Mouse (Mus musculus): ENCODE measurements around the gene C130032M10Rik. TPM values are rescaled to one million over a fixed set of nuclear protein-coding genes. Genes with fewer than 3 reads are reported as not detected.

Gene C130032M10Rik
- total RNA-seq (2014; rRNA removed; ENCODE audit: low replicate concordance) (5.7 TPM in 1 of 2 replicates, not detected in the other), polyA plus RNA-seq (2015; fragmentation: Nextera tagmentation; extraction: Ambion mirVana) (0.22 and 0.44 TPM in 2 replicates)

DNA sequence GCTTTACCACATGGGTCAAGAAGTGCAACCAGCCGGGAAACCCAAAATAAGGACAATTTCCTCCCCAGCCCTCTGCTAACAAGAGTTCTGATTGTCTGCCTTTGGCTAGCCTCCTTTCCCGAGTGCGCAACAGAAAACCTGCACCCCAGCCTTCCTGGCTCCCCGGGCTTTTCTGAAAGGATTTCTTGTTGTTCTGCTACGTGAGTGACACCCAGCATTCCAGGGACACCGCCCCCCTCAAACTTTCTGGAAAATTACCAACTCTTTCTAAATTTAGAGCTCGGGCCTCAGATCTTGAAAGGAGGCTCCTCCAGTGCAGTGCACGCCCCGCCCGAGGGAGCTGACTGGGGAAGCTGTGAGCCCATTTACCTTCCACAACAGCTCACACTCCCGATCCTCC, at the start of gene C130032M10Rik:
Gene C130032M10Rik, plus strand, starts transcription at position 334 of the 400 bp plus-strand sequence.
- Histone ChIP-seq H3K4me1 (ENCODE audit: control insufficient read depth, insufficient read depth) (peaks cover 11% of the 10 kb centered on the region), H3K9ac (replicated peaks; ENCODE audit: low read depth, low read length) (no peak within 1 kb of the TSS; the same call in 1 of the 2 replicates), H3K4me2 (ENCODE audit: low read depth, low read length) (peak within 1 kb of the TSS; percentile 39), H3K36me3 (replicated peaks; ENCODE audit: control insufficient read depth, insufficient read depth, low read length) (no peaks in the 10 kb centered on the region), H3K4me3 (ENCODE audit: low read depth, low read length) (peak within 1 kb of the TSS; percentile 5; the same call in 1 of the 2 replicates), H3K27me3 (ENCODE audit: control insufficient read depth, insufficient read depth, low read length) (no peaks in the 10 kb centered on the region), H3K9me3 (replicated peaks; ENCODE audit: control insufficient read depth, low read length) (peaks cover 17% of the 10 kb centered on the region), H3K27ac (ENCODE audit: low read depth) (no peak within 1 kb of the TSS)
- no peak; the same call in 1 of the 2 replicates for ATAC-seq (ENCODE audit: insufficient read depth, low read depth)
- 17% methylated on average over 11 of the region's 11 CpGs for WGBS
- TF ChIP-seq CTCF (IDR thresholded peaks at IDR 0.05; ENCODE audit: low read depth) (no peak), EP300 (IDR thresholded peaks at IDR 0.05; ENCODE audit: low read depth) (no peak)
- peak; percentile 27 for DNase-seq (ENCODE audit: low spot score)

DNA sequence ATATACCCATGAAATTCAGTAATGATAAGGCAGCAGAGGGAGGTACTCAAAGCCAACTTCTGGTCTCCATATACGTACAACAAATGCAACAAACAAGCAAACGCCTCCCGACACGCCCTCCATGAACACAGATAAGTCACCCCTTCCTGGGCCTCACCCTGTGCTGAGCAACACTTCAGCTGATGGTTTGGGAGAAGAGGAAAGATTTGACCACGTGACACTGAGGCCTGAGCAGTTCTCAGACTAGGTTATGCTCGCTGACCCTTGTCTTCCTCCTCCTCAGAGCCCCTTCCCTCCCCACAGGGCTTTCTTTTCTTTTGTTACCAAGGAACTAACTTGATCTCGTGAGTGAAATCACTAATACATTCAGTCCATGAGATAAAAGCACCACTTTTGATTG, 48.6 kb upstream of the C130032M10Rik start:
- Histone ChIP-seq H3K27ac (ENCODE audit: low read depth) (no peak overlapping the region), H3K27me3 (ENCODE audit: control insufficient read depth, insufficient read depth, low read length) (no peaks in the 10 kb centered on the region), H3K4me2 (ENCODE audit: low read depth, low read length) (no peak overlapping the region), H3K9me3 (replicated peaks; ENCODE audit: control insufficient read depth, low read length) (no peaks in the 10 kb centered on the region), H3K9ac (replicated peaks; ENCODE audit: low read depth, low read length) (no peak overlapping the region), H3K4me3 (ENCODE audit: low read depth, low read length) (no peak overlapping the region), H3K4me1 (ENCODE audit: control insufficient read depth, insufficient read depth) (no peaks in the 10 kb centered on the region), H3K36me3 (replicated peaks; ENCODE audit: control insufficient read depth, insufficient read depth, low read length) (peaks cover 37% of the 10 kb centered on the region)
- WGBS: 63% methylated on average over 7 of the region's 7 CpGs
- ATAC-seq (ENCODE audit: insufficient read depth, low read depth): no peak
- TF ChIP-seq CTCF (IDR thresholded peaks at IDR 0.05; ENCODE audit: low read depth) (no peak), EP300 (IDR thresholded peaks at IDR 0.05; ENCODE audit: low read depth) (no peak)
- no peak for DNase-seq (ENCODE audit: low spot score)

DNA sequence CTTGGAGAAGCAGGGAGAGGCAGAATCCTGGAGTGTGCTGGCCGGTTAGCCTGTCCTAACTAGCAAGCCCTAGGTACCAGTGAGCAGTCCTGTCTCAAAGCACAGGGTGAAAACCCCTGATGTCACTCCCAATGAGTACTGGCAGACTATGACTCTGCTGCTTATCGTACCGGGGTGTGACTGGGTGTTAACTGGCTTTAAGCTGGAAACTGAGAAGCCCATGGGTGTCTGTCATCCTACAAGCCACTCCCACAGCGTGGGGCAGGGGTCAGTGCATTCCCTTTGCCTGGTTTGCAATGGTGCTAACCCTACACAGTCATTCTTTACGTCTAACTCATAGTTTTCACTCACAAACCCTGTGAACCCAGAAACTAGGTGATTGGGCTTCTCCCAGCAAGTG, 47.3 kb upstream of the C130032M10Rik start:
- no peak overlapping the region for H3K4me2 ChIP-seq (ENCODE audit: low read depth, low read length)
- no peak overlapping the region for H3K27ac ChIP-seq (ENCODE audit: low read depth)
- TF ChIP-seq CTCF (IDR thresholded peaks at IDR 0.05; ENCODE audit: low read depth) (no peak), EP300 (IDR thresholded peaks at IDR 0.05; ENCODE audit: low read depth) (no peak)
- no peaks in the 10 kb centered on the region for H3K9me3 ChIP-seq (replicated peaks; ENCODE audit: control insufficient read depth, low read length)
- H3K4me3 ChIP-seq (ENCODE audit: low read depth, low read length): no peak overlapping the region
- WGBS: 68% methylated on average over 5 of the region's 5 CpGs
- no peak for DNase-seq (ENCODE audit: low spot score)
- peaks cover 32% of the 10 kb centered on the region for H3K36me3 ChIP-seq (replicated peaks; ENCODE audit: control insufficient read depth, insufficient read depth, low read length)
- H3K4me1 ChIP-seq (ENCODE audit: control insufficient read depth, insufficient read depth): no peaks in the 10 kb centered on the region
- H3K27me3 ChIP-seq (ENCODE audit: control insufficient read depth, insufficient read depth, low read length): no peaks in the 10 kb centered on the region
- ATAC-seq (ENCODE audit: insufficient read depth, low read depth): no peak
- no peak overlapping the region for H3K9ac ChIP-seq (replicated peaks; ENCODE audit: low read depth, low read length)

DNA sequence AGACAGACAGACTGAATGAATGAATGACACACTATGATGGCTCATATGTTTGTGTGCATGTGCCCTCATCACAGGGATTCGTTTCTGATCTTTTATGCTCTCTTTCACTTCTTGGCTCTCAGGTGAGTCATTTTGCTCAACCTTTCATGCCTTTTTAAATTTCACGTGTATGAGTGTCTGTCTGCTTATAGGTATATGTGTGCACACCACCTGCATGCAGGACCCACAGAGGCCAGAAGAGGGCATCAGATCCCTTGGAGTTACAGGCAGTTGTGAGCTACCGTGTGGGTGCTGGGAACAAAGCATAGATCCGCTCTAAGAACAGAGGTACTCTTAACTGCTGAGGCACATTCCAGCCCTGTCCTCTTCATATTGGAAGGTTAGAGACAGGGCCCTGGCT, 46.8 kb upstream of the C130032M10Rik start:
- H3K4me1 ChIP-seq (ENCODE audit: control insufficient read depth, insufficient read depth): no peaks in the 10 kb centered on the region
- ATAC-seq (ENCODE audit: insufficient read depth, low read depth): no peak
- 95% methylated on average over 4 of the region's 4 CpGs for WGBS

GRCm38 (mm10) chr9:114471892-114472291, 43.6 kb upstream of the C130032M10Rik start:
- no peak overlapping the region for H3K4me2 ChIP-seq (ENCODE audit: low read depth, low read length)
- H3K9me3 ChIP-seq (replicated peaks; ENCODE audit: control insufficient read depth, low read length): no peaks in the 10 kb centered on the region
- no peaks in the 10 kb centered on the region for H3K27me3 ChIP-seq (ENCODE audit: control insufficient read depth, insufficient read depth, low read length)
- H3K9ac ChIP-seq (replicated peaks; ENCODE audit: low read depth, low read length): no peak overlapping the region
- 75% methylated on average over 7 of the region's 7 CpGs for WGBS
- H3K4me3 ChIP-seq (ENCODE audit: low read depth, low read length): no peak overlapping the region
- ATAC-seq (ENCODE audit: insufficient read depth, low read depth): no peak
- no peak for TF ChIP-seq CTCF (IDR thresholded peaks at IDR 0.05; ENCODE audit: low read depth)
- TF ChIP-seq EP300 (IDR thresholded peaks at IDR 0.05; ENCODE audit: low read depth): no peak
- no peaks in the 10 kb centered on the region for H3K4me1 ChIP-seq (ENCODE audit: control insufficient read depth, insufficient read depth)
- H3K36me3 ChIP-seq (replicated peaks; ENCODE audit: control insufficient read depth, insufficient read depth, low read length): peaks cover 14% of the 10 kb centered on the region; the same call in 1 of the 2 replicates
- H3K27ac ChIP-seq (ENCODE audit: low read depth): no peak overlapping the region
- no peak for DNase-seq (ENCODE audit: low spot score)

More for the DNA sequence above, 46.8 kb upstream of the C130032M10Rik start:
- Histone ChIP-seq H3K36me3 (replicated peaks; ENCODE audit: control insufficient read depth, insufficient read depth, low read length) (peaks cover 30% of the 10 kb centered on the region), H3K27ac (ENCODE audit: low read depth) (no peak overlapping the region), H3K9me3 (replicated peaks; ENCODE audit: control insufficient read depth, low read length) (no peaks in the 10 kb centered on the region), H3K4me3 (ENCODE audit: low read depth, low read length) (no peak overlapping the region), H3K4me2 (ENCODE audit: low read depth, low read length) (no peak overlapping the region), H3K27me3 (ENCODE audit: control insufficient read depth, insufficient read depth, low read length) (no peaks in the 10 kb centered on the region), H3K9ac (replicated peaks; ENCODE audit: low read depth, low read length) (no peak overlapping the region)
- TF ChIP-seq EP300 (IDR thresholded peaks at IDR 0.05; ENCODE audit: low read depth) (no peak), CTCF (IDR thresholded peaks at IDR 0.05; ENCODE audit: low read depth) (no peak)
- DNase-seq (ENCODE audit: low spot score): no peak

GRCm38 (mm10) chr9:114477019-114477418, 38.5 kb upstream of the C130032M10Rik start:
- ATAC-seq (ENCODE audit: insufficient read depth, low read depth): no peak
- H3K27me3 ChIP-seq (ENCODE audit: control insufficient read depth, insufficient read depth, low read length): no peaks in the 10 kb centered on the region
- no peaks in the 10 kb centered on the region for H3K9me3 ChIP-seq (replicated peaks; ENCODE audit: control insufficient read depth, low read length)
- H3K4me2 ChIP-seq (ENCODE audit: low read depth, low read length): no peak overlapping the region
- WGBS: 86% methylated on average over 9 of the region's 9 CpGs
- H3K9ac ChIP-seq (replicated peaks; ENCODE audit: low read depth, low read length): no peak overlapping the region
- peaks cover 6% of the 10 kb centered on the region; the same call in 1 of the 2 replicates for H3K36me3 ChIP-seq (replicated peaks; ENCODE audit: control insufficient read depth, insufficient read depth, low read length)
- no peak for DNase-seq (ENCODE audit: low spot score)
- TF ChIP-seq CTCF (IDR thresholded peaks at IDR 0.05; ENCODE audit: low read depth) (no peak), EP300 (IDR thresholded peaks at IDR 0.05; ENCODE audit: low read depth) (no peak)
- H3K4me3 ChIP-seq (ENCODE audit: low read depth, low read length): no peak overlapping the region
- no peak overlapping the region for H3K27ac ChIP-seq (ENCODE audit: low read depth)
- no peaks in the 10 kb centered on the region for H3K4me1 ChIP-seq (ENCODE audit: control insufficient read depth, insufficient read depth)

Data from heart, postnatal 0 days (tissue).